Mouse (Mus musculus) splenic B cell, adult 2 months (primary cell): Measurements from ENCODE around the gene Ptger4.
"Not testable (repeated sequence)": the region's sequence is repeated elsewhere in the genome, so short reads cannot be mapped to it uniquely, and the experiment has no call there.

ENCODE experiments used
- DNase-seq: peaks from one replicate; pipeline ENCODE4 v3.0.0-alpha.2; 2011; ENCODE audit warnings: low read depth, low spot score
- H3K27me3 ChIP-seq: 2 replicates; pipeline ENCODE4 v1.6.1; 2012; ENCODE audit warnings: mild to moderate bottlenecking, low read length, moderate library complexity, mixed read lengths; ENCODE audit not compliant: control insufficient read depth, poor library complexity, insufficient read depth, severe bottlenecking
- H3K36me3 ChIP-seq: 2 replicates; pipeline ENCODE4 v1.6.1; 2012; ENCODE audit warnings: mild to moderate bottlenecking, low read length, moderate library complexity, mixed read lengths; ENCODE audit not compliant: control insufficient read depth, poor library complexity, insufficient read depth, severe bottlenecking

The Ptger4 gene

DNA sequence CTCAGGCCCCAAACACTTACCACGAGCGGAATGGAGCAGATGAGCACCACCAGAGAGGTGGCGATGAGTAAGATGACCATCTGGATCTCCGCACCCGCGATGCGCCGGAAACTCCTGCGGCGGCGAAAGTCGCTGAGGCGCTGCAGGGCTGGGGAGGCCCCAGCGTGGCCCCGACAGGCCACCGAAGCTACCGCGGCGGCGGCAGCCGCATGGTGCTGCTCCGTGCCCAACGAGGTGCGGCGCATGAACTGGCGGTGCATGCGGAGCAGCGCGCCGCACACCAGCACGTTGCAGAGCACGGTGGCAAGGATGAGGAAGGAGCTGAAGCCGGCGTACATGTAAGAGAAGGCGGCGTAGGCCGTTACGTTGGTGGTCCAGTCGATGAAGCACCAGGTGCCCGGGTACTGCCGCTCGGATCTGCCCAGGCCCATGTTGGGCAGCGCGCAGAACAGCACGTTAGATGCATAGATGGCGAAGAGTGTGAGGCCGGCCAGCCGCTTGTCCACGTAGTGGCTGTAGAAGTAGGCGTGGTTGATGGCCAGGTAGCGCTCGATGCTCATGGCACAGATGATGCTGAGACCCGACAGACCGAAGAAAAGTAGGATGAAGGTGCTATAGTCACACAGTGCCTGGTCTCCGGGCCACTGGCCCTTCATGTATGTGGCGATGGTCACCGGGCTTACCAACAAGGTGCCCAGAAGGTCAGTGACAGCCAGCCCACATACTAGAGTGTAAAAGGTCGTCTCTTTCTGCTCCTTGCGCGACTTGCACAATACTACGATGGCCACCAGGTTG lies 1.5 kb downstream of the Ptger4 start:
- H3K36me3 ChIP-seq = no peaks in the 10 kb centered on the region
- peak; percentile 58 for DNase-seq
- no peaks in the 10 kb centered on the region for H3K27me3 ChIP-seq

DNA sequence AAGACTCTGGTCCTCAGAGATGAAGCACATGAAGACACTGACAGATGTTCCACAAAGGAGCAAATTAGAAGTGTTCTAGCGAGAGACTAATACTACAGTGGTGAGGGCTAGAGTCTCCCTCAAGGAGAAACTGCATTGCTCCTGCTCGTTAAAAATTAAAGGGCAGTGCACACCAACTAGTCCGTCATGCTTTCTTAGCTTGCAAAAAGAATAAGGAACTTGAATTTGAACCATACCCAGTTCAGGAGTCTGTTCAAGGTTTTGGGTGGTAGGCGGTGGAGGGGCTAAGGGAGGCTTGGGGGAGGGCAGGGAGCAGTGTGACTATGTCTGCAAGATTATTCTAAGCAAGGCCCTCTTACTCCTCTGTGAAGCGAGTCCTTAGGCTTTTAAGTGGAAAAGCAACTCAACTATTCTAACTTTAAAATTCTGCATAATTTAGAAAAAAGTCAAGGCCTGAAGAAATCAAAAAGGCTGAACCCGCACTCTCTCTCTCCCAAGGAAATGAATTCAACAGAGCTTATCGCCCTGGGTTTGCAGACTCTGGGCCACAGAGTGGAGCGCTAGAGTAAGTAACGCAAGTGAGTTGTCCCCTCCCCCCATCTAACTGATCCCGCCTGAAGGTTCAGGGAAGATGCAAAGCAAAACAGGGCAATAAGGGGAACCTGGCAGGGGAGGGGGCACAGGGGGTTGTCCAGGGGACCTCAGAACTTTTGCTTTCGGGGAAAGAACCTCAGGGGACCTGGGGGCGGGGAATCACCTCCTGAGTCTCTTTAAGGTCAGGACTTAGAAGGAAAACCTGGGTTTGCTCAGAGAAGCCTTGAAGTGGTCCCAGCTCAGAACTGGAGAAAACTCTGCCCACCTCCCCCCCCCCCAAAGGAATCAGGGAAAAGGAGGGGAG lies 2.4 kb downstream of the Ptger4 start:
- Histone ChIP-seq H3K27me3 (no peaks in the 10 kb centered on the region), H3K36me3 (no peaks in the 10 kb centered on the region)
- peak; percentile 60 for DNase-seq

DNA sequence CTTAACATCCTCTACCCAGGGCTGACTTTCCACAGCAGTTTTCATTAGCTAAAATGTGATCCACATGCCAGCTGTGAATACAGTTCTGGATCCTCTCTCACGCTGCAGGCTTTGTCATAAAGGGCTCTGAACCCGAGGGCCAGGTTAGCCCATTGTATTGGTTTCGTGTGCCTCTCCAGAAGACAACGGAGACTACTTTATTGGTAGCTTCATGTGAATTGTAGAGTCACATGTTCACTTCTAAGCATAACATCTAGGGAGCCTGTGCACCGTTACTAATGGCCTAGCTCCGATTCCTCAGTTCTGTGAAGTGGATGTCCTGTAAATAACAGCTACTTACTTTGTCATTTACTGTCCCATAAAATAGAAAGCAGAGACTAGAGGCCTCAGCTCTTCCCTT lies 3.6 kb downstream of the Ptger4 start:
- Histone ChIP-seq H3K36me3 (no peaks in the 10 kb centered on the region; the same call in 1 of the 2 replicates), H3K27me3 (no peaks in the 10 kb centered on the region)
- no peak for DNase-seq

GRCm38 (mm10) chr15:5239901-5240300 lies 4.1 kb downstream of the Ptger4 start:
- DNase-seq = no peak
- Histone ChIP-seq H3K27me3 (no peaks in the 10 kb centered on the region), H3K36me3 (no peaks in the 10 kb centered on the region; the same call in 1 of the 2 replicates)

GRCm38 (mm10) chr15:5239361-5239760 lies 4.6 kb downstream of the Ptger4 start:
- peaks cover 1% of the 10 kb centered on the region; the same call in 1 of the 2 replicates for H3K36me3 ChIP-seq
- DNase-seq = no peak
- no peaks in the 10 kb centered on the region for H3K27me3 ChIP-seq

DNA sequence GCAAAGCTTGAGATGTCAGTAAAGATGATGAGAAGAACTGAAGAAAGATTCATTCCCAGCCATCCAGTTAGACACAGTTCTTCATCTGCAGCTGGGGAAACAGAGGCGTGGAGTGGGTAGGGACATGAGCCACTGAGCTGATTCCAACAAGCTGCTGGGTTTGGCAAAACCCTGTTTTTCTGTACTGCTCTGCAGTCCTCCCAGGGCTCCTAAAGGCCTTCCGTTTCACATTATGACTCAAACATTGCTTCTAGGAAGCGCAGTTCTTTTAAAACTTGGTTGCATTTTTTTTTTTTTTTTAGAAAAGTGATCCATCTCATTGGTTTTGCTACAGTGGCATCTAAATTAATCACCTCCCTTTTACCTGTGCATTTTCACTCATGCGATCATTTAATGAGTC lies 5.4 kb downstream of the Ptger4 start:
- Histone ChIP-seq H3K36me3 (peaks cover 1% of the 10 kb centered on the region; the same call in 1 of the 2 replicates), H3K27me3 (no peaks in the 10 kb centered on the region)
- DNase-seq = no peak

- no peak for DNase-seq
- Histone ChIP-seq H3K36me3 (peaks cover 2% of the 10 kb centered on the region; the same call in 1 of the 2 replicates), H3K27me3 (no peaks in the 10 kb centered on the region)
These were observed 5.9 kb downstream of the Ptger4 start for GRCm38 (mm10) chr15:5238073-5238472.

DNA sequence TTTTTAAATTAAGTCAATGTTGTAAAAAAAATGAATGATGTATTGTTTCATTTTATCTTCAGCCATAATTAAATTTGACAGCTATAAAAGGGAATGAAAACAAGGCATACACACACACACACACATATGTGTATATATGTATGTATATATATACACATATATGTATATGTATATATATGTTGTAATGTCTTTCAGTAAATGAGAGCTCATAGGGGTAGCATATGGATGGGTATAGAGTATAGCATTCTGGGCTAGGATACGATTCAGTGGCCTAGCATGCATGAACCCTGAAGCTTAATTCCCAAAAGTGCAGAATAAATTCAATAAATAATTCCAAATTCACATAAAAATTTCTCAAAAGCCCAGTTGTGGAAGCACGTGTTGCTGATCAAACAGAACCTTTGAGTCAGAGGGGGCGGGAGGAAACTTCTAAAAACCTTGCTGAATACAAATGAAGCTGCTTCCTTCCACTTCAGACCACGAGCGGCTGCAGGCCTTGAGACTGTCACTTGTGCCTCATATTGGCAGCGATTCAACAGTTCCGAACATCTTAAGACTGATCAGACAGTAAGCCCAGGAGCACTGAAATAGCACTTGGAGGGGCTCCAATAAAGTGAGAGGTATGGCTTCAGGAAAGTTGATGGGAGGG lies 6.9 kb downstream of the Ptger4 start:
- Histone ChIP-seq H3K27me3 (no peaks in the 10 kb centered on the region), H3K36me3 (peaks cover 3% of the 10 kb centered on the region; the same call in 1 of the 2 replicates)
- DNase-seq = peak; percentile 55

GRCm38 (mm10) chr15:5236538-5236937 lies 7.4 kb downstream of the Ptger4 start:
- DNase-seq = peak; percentile 89
- Histone ChIP-seq H3K27me3 (no peaks in the 10 kb centered on the region), H3K36me3 (peaks cover 3% of the 10 kb centered on the region; the same call in 1 of the 2 replicates)

DNA sequence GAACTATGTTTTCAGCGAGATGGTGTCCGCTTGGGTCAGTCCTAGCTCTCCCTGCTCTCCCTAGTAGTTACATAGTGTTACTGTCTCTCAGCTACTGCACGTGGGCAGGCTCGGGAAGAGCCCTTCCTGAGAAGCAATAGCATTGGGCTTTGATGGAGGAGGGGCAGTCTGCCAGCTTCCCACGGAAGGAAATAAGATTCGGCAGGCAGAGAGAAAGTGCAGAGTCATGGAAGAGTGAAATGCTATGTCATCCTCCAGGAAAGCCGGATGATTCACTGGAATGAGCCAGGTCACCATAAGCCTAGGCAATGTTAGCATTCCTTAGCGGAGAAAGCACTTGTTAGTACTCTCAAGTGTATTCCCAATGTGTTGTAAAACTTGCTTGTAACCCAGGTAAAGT lies 8.5 kb downstream of the Ptger4 start:
- DNase-seq = no peak
- Histone ChIP-seq H3K36me3 (peaks cover 3% of the 10 kb centered on the region; the same call in 1 of the 2 replicates), H3K27me3 (no peaks in the 10 kb centered on the region)

DNA sequence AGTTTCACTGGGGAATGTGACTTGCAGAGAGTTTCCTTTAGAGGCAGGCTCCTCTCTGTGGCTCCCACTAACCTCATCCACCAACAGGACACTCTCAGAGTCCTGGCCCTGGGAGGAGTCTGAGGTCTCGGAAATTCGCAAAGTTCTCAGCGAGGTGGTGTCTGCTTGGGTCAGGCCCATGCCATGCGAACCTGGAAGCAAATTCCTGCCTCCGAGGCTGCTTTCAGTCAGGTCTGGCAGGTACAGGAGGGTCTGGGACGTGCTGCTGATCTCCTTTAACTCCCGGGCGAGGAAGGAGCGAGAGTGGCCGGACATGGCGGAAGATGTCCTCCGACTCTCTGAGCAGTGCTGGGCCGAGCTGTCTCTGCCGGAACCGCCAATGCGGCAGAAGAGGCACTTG lies 9.3 kb downstream of the Ptger4 start:
- DNase-seq = no peak
- H3K36me3 ChIP-seq = peaks cover 3% of the 10 kb centered on the region; the same call in 1 of the 2 replicates
- no peaks in the 10 kb centered on the region for H3K27me3 ChIP-seq

DNA sequence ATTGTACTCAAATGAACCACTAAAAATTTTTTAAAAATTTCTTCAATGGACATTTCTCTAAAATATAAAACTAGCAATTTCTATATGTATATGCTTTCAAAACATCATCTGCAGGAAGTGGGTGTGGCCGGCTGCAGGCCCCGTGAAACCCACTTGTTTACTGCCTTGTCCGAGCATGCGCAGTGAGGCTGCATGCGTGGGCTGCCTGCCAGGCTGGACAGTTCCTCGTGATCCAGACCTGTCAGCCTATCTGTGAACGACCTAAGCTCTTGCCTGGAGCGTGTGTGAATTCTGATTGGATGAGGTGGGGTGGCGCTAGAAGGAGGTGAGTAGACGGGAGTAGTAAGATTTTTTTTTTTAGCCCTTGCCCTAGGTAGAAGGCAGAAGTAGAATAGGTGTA lies 13.2 kb downstream of the Ptger4 start:
- H3K36me3 ChIP-seq, DNase-seq, H3K27me3 ChIP-seq: not testable (repeated sequence)

- DNase-seq = no peak
- Histone ChIP-seq H3K27me3 (no peaks in the 10 kb centered on the region), H3K36me3 (peaks cover 5% of the 10 kb centered on the region; the same call in 1 of the 2 replicates)
These were observed 23.5 kb downstream of the Ptger4 start for GRCm38 (mm10) chr15:5220491-5220890.

- H3K27me3 ChIP-seq = no peaks in the 10 kb centered on the region
- H3K36me3 ChIP-seq = peaks cover 6% of the 10 kb centered on the region
- no peak for DNase-seq
These were observed 34.9 kb downstream of the Ptger4 start for GRCm38 (mm10) chr15:5209116-5209515.
